Mouse (Mus musculus): ENCODE data around the gene Tmem198b.

Tmem198b gene

GRCm38 (mm10) chr10:128795581-128795980 lies 8.6 kb downstream of the Tmem198b start:
- DNase-seq = peak in 1 of 2 experiments; percentile 13

- DNase-seq = no peak
Observed at GRCm38 (mm10) chr10:128794391-128794790, 9.8 kb downstream of the Tmem198b start.

- no peak for DNase-seq
Observed at GRCm38 (mm10) chr10:128793258-128793657, 10.9 kb downstream of the Tmem198b start.

GRCm38 (mm10) chr10:128792041-128792440 lies 12.1 kb downstream of the Tmem198b start:
- no peak for DNase-seq

- DNase-seq = no peak
Observed at GRCm38 (mm10) chr10:128790398-128791124, 13.6 kb downstream of the Tmem198b start, which contains the start of gene Mmp19. Gene Mmp19, plus strand, starts transcription at chr10:128790910.

GRCm38 (mm10) chr10:128780200-128780599 lies 24.0 kb downstream of the Tmem198b start:
- no peak for DNase-seq

- no peak for DNase-seq
Observed at GRCm38 (mm10) chr10:128779011-128779795, 25.0 kb downstream of the Tmem198b start.

- DNase-seq = no peak
Observed at GRCm38 (mm10) chr10:128778441-128778840, 25.7 kb downstream of the Tmem198b start.

GRCm38 (mm10) chr10:128773685-128774084 lies 30.5 kb downstream of the Tmem198b start:
- no peak for DNase-seq

GRCm38 (mm10) chr10:128772895-128773294 lies 31.3 kb downstream of the Tmem198b start:
- DNase-seq = no peak

Data from cerebellum, adult 18-20 months (tissue).